Mouse (Mus musculus) embryonic facial prominence, embryonic 14.5 days (tissue): ENCODE measurements around the gene Dst. TPM values are rescaled to one million over a fixed set of nuclear protein-coding genes. Genes with fewer than 3 reads are reported as not detected.

Source experiments
- ATAC-seq: fragments of 200-750 bp; cut with Nextera tagmentation; 2 replicates; pipeline ENCODE4 v1.8.0; 2017; ENCODE audit warnings: low read depth, moderate number of reproducible peaks, moderate TSS enrichment
- DNase-seq: peaks from one replicate; pipeline ENCODE4 v3.0.0-alpha.2; 2015; ENCODE audit warnings: low spot score
- H3K27ac ChIP-seq: fragments of 300-500 bp; sonication (generic); replicated peaks from 2 replicates; pipeline ENCODE4 v1.5.1; 2014; ENCODE audit warnings: low read depth, mild to moderate bottlenecking, low read length, moderate library complexity
- H3K27me3 ChIP-seq: fragments of 300-500 bp; sonication (generic); replicated peaks from 2 replicates; pipeline ENCODE4 v1.6.1; 2014; ENCODE audit warnings: low read length; ENCODE audit not compliant: control insufficient read depth, insufficient read depth
- H3K36me3 ChIP-seq: fragments of 300-500 bp; sonication (generic); 2 replicates; pipeline ENCODE4 v1.6.1; 2014; ENCODE audit warnings: low read length, mixed read lengths; ENCODE audit not compliant: control insufficient read depth, insufficient read depth
- H3K4me1 ChIP-seq: fragments of 300-500 bp; sonication (generic); 2 replicates; pipeline ENCODE4 v1.6.1; 2014; ENCODE audit warnings: antibody characterized with exemption, low read length; ENCODE audit not compliant: control insufficient read depth, insufficient read depth
- H3K4me2 ChIP-seq: fragments of 300-500 bp; sonication (generic); 2 replicates; pipeline ENCODE4 v1.6.1; 2014; ENCODE audit warnings: low read depth, mild to moderate bottlenecking, low read length, moderate library complexity, mixed read lengths
- H3K4me3 ChIP-seq: fragments of 300-500 bp; sonication (generic); 2 replicates; pipeline ENCODE4 v1.5.1; 2014; ENCODE audit warnings: low read depth, mild to moderate bottlenecking, low read length
- H3K9ac ChIP-seq: fragments of 300-500 bp; sonication (generic); 2 replicates; pipeline ENCODE4 v1.6.1; 2014; ENCODE audit warnings: low read depth, mild to moderate bottlenecking, low read length, moderate library complexity, mixed read lengths
- H3K9me3 ChIP-seq: fragments of 300-500 bp; sonication (generic); 2 replicates; pipeline ENCODE4 v1.6.1; 2016; ENCODE audit warnings: low read length; ENCODE audit not compliant: control insufficient read depth
- WGBS: fragments of 180-500 bp; shearing (Covaris S2); extraction: QIAGEN DNeasy Blood & Tissue Kit; methylation state at CpG from one replicate; pipeline ENCODE4 v1.1.7; 2014; 5-methylcytosine and 5-hydroxymethylcytosine counted together
- polyA plus RNA-seq: library from polyadenylated mRNA; unstranded; fragments of >200 nt; fragmentation: Nextera tagmentation; extraction: Ambion mirVana; gene quantifications from 2 replicates; pipeline ENCODE4 v1.2.1, GENCODE M21; 2014

The Dst gene
- polyA plus RNA-seq, 1 experiment from 2014 or later: 39.5 TPM

GRCm38 (mm10) chr1:34276756-34277155 lies 368.7 kb downstream of the Dst start:
- Histone ChIP-seq H3K27me3 (no peaks in the 10 kb centered on the region), H3K27ac (no peak overlapping the region), H3K4me2 (no peak overlapping the region), H3K4me1 (no peaks in the 10 kb centered on the region), H3K36me3 (peaks cover 46% of the 10 kb centered on the region), H3K4me3 (no peak overlapping the region), H3K9ac (no peak overlapping the region), H3K9me3 (no peaks in the 10 kb centered on the region)
- DNase-seq (no peak), ATAC-seq (no peak)
- WGBS: 89% methylated on average over 7 of the region's 7 CpGs

GRCm38 (mm10) chr1:34277259-34277658 lies 369.2 kb downstream of the Dst start:
- H3K27me3 ChIP-seq: no peaks in the 10 kb centered on the region
- no peaks in the 10 kb centered on the region for H3K4me1 ChIP-seq
- no peaks in the 10 kb centered on the region for H3K9me3 ChIP-seq
- H3K36me3 ChIP-seq: peaks cover 43% of the 10 kb centered on the region
- H3K4me2 ChIP-seq: no peak overlapping the region
- DNase-seq (no peak), ATAC-seq (no peak)
- H3K9ac ChIP-seq: no peak overlapping the region
- 76% methylated on average over 8 of the region's 8 CpGs for WGBS
- no peak overlapping the region for H3K4me3 ChIP-seq
- no peak overlapping the region for H3K27ac ChIP-seq

- Histone ChIP-seq H3K4me3 (no peak overlapping the region), H3K27ac (no peak overlapping the region), H3K9me3 (no peaks in the 10 kb centered on the region), H3K4me1 (no peaks in the 10 kb centered on the region), H3K4me2 (no peak overlapping the region), H3K36me3 (peaks cover 36% of the 10 kb centered on the region; the same call in 1 of the 2 replicates), H3K9ac (no peak overlapping the region), H3K27me3 (no peaks in the 10 kb centered on the region)
- WGBS: 79% methylated on average over 7 of the region's 7 CpGs
- DNase-seq (no peak), ATAC-seq (no peak)
Observed at GRCm38 (mm10) chr1:34283502-34283901, 375.5 kb downstream of the Dst start.

GRCm38 (mm10) chr1:34284979-34285378 lies 377.0 kb downstream of the Dst start:
- H3K4me3 ChIP-seq: no peak overlapping the region
- H3K27me3 ChIP-seq: no peaks in the 10 kb centered on the region
- no peaks in the 10 kb centered on the region for H3K9me3 ChIP-seq
- H3K4me2 ChIP-seq: no peak overlapping the region
- peaks cover 7% of the 10 kb centered on the region; the same call in 1 of the 2 replicates for H3K4me1 ChIP-seq
- H3K27ac ChIP-seq: no peak overlapping the region
- DNase-seq (peak; percentile 53), ATAC-seq (no peak)
- WGBS: 78% methylated on average over 9 of the region's 9 CpGs
- no peak overlapping the region for H3K9ac ChIP-seq
- H3K36me3 ChIP-seq: peaks cover 37% of the 10 kb centered on the region

DNA sequence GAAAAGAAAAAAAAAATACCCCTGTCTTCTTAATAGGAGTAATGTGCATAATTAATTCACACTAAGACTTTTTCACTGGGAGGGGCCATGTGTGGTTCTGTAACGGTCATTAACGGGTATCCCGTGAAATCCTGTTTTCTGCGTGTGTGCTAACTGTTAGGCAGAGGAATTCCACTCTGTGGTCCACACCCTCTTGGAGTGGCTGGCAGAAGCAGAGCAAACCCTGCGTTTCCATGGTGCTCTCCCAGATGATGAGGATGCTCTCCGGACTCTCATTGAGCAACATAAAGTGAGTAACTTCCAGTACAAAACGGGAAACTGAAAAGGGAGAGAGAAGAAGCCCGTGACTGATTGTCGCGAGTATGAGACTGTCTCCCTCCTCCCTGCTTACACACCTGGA lies 379.7 kb downstream of the Dst start:
- peaks cover 57% of the 10 kb centered on the region for H3K36me3 ChIP-seq
- no peak for DNase-seq
- no peak overlapping the region for H3K27ac ChIP-seq
- H3K4me3 ChIP-seq: no peak overlapping the region
- H3K9ac ChIP-seq: no peak overlapping the region
- ATAC-seq: no peak
- no peak overlapping the region for H3K4me2 ChIP-seq
- WGBS: 88% methylated on average over 10 of the region's 10 CpGs
- no peaks in the 10 kb centered on the region for H3K9me3 ChIP-seq
- H3K4me1 ChIP-seq: peaks cover 7% of the 10 kb centered on the region; the same call in 1 of the 2 replicates
- no peaks in the 10 kb centered on the region for H3K27me3 ChIP-seq

GRCm38 (mm10) chr1:34288181-34288580 lies 380.2 kb downstream of the Dst start:
- WGBS: 92% methylated on average over 8 of the region's 8 CpGs
- Histone ChIP-seq H3K36me3 (peaks cover 62% of the 10 kb centered on the region), H3K9me3 (no peaks in the 10 kb centered on the region), H3K9ac (no peak overlapping the region), H3K4me3 (no peak overlapping the region), H3K4me1 (peaks cover 7% of the 10 kb centered on the region; the same call in 1 of the 2 replicates), H3K27me3 (no peaks in the 10 kb centered on the region), H3K27ac (no peak overlapping the region), H3K4me2 (no peak overlapping the region)
- DNase-seq: no peak
- no peak for ATAC-seq

DNA sequence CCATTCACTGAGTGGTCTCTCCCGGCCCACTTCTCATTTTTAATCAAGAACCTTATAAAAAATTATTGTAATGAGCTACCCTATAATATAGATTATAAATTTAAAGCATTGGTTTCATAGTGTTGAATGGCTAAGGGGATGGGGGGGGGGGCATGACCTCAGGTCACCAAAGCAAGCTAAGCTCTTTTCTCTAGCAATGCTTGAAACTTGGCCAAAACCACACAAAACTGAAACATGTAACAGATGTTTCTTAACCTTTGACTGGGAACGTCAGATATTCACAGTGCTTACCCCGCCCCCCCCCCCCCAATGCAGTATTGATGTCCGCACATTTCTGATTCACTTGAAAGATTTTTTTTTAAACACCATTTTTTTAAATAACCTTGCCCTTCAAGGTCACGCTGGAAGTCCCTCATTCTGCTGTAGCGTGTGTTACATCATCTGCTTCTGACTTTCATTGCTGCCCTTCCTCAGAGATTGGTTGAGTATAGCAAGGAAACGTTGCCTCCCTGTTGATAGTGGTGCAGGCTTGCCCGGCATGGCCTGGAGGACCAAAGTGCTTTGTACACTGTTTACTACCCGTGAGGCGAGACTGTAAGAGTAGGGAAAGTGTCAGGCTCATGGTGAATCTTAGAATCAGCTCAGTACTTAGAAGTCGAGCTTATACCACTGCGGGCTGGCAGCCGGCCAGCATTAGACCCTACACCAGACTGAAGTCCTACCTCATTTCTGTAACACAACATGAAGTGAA lies 380.9 kb downstream of the Dst start:
- Histone ChIP-seq H3K4me1 (peaks cover 7% of the 10 kb centered on the region; the same call in 1 of the 2 replicates), H3K36me3 (peaks cover 65% of the 10 kb centered on the region), H3K9ac (no peak overlapping the region), H3K27ac (peak overlapping the region; percentile 21; the same call in 1 of the 2 replicates), H3K4me2 (no peak overlapping the region), H3K9me3 (no peaks in the 10 kb centered on the region), H3K4me3 (no peak overlapping the region), H3K27me3 (no peaks in the 10 kb centered on the region)
- ATAC-seq (0 out of 2 replicates have a peak, but pooled peaks have one; percentile 32), DNase-seq (peak; percentile 40)
- WGBS: 67% methylated on average over 13 of the region's 13 CpGs

- ATAC-seq (no peak), DNase-seq (no peak)
- Histone ChIP-seq H3K9ac (no peak overlapping the region), H3K9me3 (no peaks in the 10 kb centered on the region), H3K4me3 (no peak overlapping the region), H3K36me3 (peaks cover 70% of the 10 kb centered on the region), H3K27ac (peak overlapping the region; percentile 21; the same call in 1 of the 2 replicates), H3K27me3 (no peaks in the 10 kb centered on the region), H3K4me1 (peaks cover 7% of the 10 kb centered on the region; the same call in 1 of the 2 replicates), H3K4me2 (no peak overlapping the region)
- 85% methylated on average over 14 of the region's 14 CpGs for whole genome bisulfite sequencing
Observed at GRCm38 (mm10) chr1:34289472-34289748, 381.4 kb downstream of the Dst start.

DNA sequence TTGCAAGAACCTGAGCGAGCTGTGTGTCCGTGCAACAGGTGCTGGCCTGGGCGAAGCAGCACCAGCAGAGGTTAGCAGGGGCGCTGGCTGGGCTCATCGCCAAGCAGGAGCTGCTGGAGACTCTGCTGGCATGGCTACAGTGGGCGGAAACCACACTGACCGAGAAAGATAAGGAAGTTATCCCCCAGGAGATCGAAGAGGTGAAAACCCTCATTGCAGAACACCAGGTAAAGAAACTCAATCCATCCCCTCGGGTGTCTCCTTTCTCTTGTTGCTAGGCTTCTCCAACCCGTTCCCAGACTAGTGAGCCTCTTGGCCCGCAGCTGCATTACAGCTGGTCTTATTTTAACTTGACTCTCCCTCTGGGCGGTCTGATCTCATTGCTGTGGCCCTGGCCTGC lies 382.3 kb downstream of the Dst start:
- no peak overlapping the region for H3K27ac ChIP-seq
- ATAC-seq (peak; percentile 82), DNase-seq (peak; percentile 77)
- H3K4me2 ChIP-seq: no peak overlapping the region
- no peaks in the 10 kb centered on the region for H3K9me3 ChIP-seq
- no peaks in the 10 kb centered on the region for H3K27me3 ChIP-seq
- H3K4me3 ChIP-seq: no peak overlapping the region
- peaks cover 75% of the 10 kb centered on the region for H3K36me3 ChIP-seq
- peaks cover 7% of the 10 kb centered on the region; the same call in 1 of the 2 replicates for H3K4me1 ChIP-seq
- no peak overlapping the region for H3K9ac ChIP-seq
- WGBS: 66% methylated on average over 12 of the region's 12 CpGs
